Mouse (Mus musculus): ENCODE results near the gene Palld.

The Palld gene

DNA sequence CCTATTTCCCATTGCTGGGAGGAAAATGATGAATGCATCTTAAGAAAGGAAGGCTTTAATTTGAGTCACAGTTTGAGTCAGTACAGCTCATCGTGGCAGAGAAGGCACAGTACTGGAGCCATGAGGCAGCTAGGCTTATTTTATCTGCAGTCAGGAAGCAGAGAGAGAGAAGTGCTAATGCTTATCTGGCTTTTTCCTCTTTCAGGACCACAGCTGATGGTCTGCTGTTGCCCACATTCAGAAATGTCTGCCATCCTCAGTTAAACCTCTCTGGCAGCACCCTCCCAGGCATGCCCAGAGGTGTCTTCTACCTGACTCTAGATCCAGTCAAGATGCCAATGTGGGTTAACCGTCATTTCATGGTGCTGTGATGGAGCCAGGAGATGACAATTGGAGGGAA is 438.1 kb downstream of the Palld start:
- no peak for DNase-seq (ENCODE audit: low read depth, low spot score)

DNA sequence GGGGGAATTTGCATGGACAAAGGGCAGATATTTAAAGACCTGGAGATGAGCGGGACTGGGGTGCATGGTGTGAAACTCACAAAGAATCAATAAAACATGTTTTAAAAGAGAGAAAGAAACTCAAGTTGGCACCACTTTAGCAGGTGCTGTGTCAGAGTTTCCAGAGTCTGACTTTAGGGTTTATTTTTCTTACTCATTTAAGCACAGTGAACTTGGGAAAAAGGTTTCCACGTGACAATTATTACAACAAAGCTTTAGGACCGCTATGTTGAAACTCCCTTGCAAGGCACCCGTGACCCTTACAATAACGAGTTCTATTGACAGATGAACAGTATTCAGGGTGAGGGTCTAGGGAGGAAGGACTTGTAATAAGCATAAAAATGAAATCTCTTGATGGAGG is 440.3 kb downstream of the Palld start:
- DNase-seq (ENCODE audit: low read depth, low spot score) = no peak
